Mouse (Mus musculus) urinary bladder, postnatal 14 days (tissue): ENCODE measurements around the gene Prss32.
A peak's percentile ranks its signal among the peaks of the same experiment; 100 is the strongest.
"Not testable (repeated sequence)": the region's sequence is repeated elsewhere in the genome, so short reads cannot be mapped to it uniquely, and the experiment has no call there.

Experiments
- DNase-seq: peaks from one replicate; pipeline ENCODE4 v3.0.0; 2021; ENCODE audit warnings: low spot score

Prss32 gene

GRCm38 (mm10) chr17:23843141-23843811 is 379 bp upstream of the Prss32 start:
- no peak for DNase-seq

GRCm38 (mm10) chr17:23850028-23850427 is 6.4 kb downstream of the Prss32 start:
- no peak for DNase-seq

GRCm38 (mm10) chr17:23850853-23851749 is 7.4 kb downstream of the Prss32 start:
- peak; percentile 75 for DNase-seq

GRCm38 (mm10) chr17:23853292-23853691 is 9.6 kb downstream of the Prss32 start:
- DNase-seq, result peak; percentile 72

GRCm38 (mm10) chr17:23854229-23854765 is 10.6 kb downstream of the Prss32 start:
- no peak for DNase-seq

GRCm38 (mm10) chr17:23857193-23857592 is 13.5 kb downstream of the Prss32 start:
- DNase-seq, result peak; percentile 59

DNA sequence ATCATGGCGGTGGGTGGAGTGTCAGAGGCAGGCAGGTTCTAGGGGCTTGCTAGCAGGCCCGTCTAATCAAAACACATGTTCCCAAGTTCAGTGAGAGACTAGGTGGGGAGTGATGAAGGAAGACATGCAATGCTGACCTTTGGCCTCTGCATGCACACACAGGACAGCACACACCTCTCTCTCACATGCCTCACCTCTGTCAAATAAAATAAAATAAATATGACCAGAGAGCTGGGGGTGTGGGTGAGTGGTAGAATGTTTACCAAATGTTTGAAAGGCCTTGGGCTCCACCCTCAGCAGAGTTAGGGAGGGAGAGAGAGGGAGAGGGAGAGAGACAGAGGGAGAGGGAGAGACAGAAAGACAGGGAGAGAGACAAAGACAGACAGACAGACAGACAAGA is 14.3 kb downstream of the Prss32 start:
- DNase-seq, result peak; percentile 32

- DNase-seq, result no peak
Observed at GRCm38 (mm10) chr17:23862926-23863325, 19.3 kb downstream of the Prss32 start.

DNA sequence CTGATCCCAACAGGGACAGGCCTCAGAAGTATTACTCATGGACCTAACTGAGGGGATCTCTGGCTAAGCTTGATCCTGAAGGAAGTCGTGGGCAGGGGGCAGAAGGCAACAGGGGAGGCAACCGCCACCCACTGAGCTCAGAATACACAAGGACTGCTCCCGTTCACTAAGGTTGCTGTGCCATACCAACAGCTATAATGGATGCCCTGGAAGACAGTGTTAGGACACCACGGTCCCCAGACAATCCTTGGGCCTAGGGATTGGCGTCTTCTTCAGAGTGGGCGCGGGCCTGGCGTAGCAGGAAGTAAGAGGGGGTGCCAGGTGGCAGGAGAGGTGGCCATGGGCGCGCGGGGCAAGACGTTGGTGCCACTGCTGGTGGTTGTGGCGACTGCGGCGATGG is 24.1 kb downstream of the Prss32 start, which contains the start of gene Prss21:
Prss21 (plus strand) TSS at position 301 of the 400 bp plus-strand sequence.
- no peak for DNase-seq

GRCm38 (mm10) chr17:23868513-23868912 is 24.9 kb downstream of the Prss32 start:
- no peak for DNase-seq

DNA sequence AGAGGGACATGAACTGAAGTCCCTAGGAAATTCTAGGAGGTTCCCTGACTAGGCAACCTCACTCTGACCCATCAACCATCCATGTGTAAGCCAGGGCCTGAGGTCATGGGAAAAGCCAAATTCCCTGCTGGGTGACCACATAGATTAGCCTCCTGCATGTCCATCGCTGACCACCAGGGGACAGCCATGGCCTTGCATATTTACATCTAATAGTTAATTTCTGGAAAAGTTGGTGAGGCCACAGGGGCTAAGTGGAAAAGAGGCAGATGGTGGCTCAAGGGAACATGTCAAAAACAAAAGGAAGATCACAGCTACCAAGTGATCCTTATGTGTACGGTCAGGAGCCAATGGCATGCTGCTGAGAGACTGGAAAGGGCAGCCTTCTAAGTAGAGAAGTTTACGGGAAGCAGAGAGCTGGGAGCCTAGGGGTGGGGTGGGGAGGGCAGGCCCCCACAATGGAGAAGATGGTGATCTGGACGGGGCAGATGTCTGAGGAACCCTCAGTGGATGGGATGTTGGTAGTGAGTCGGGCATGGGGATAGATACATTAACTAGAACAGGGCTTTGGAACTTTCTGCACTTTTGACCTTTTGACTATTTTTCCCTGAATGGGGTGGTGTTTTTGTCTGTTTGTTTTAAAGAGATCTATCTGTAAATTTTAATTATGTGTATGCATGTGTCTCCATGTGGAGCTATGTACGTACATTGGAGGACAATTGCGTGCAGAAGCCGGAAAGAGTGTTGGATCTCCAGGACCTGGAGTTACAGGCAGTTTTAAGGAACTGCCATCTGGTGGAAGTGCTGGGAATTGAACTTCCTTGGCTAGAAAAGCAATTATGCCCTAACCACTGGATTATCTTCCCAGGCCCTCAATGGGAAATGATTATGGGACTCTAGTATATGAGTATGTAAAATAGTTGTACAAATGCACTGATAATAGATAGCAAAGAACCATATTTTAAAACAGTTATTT is 30.5 kb downstream of the Prss32 start:
- DNase-seq, result peak; percentile 68

DNA sequence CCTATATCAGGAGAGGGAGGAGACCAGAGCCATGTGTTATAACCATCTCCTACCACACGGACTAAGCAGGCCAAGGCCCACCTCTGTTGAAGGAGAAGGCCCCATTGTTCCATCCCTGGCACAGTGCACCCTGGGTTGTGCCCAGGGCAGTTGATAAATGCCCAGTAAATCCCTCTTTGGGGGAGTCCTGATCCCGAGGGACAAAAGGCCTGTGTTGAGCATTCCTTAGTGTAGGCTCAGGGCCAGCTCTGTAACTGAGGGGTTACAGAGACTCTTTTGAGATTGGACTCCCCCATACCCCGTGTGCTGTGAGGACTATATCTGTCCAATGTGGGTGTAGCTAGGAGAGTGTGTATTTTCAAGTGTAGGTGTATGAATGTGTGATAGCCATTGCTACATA is 33.1 kb downstream of the Prss32 start:
- DNase-seq, result no peak

DNA sequence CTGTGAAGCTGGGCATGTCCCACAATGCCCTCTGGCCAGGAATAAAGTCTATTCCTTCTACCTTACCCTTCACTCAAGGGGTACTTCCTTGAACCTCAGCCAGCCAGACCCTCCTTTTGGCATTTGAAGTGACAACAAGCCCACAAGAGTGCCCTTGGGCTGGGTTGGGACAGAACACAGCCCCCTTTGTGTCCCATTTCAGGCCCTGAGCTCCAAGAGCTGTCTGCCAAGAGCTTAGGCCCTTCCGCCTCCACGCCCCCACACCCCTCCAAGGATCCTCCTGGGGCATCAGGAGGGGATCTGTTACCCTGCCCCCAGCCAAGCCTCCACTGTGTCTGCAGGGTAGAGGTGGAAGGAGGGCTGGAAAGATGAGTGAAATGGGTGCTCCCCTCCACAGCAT is 33.5 kb downstream of the Prss32 start:
- no peak for DNase-seq

- DNase-seq, result not testable (repeated sequence)
Observed at GRCm38 (mm10) chr17:23880576-23880975, 36.9 kb downstream of the Prss32 start, which contains the start of the genes Dcpp1 and Dcpp2. Dcpp1 (plus strand) TSS chr17:23880876. Dcpp2 (plus strand) TSS chr17:23880880.
